Mouse (Mus musculus) liver, embryonic 13.5 days (tissue): ENCODE measurements around the gene Ndufb10. TPM values are rescaled to one million over a fixed set of nuclear protein-coding genes. Genes with fewer than 3 reads are reported as not detected.
"Not testable (repeated sequence)": the region's sequence is repeated elsewhere in the genome, so short reads cannot be mapped to it uniquely, and the experiment has no call there.

Source experiments
- ATAC-seq: fragments of 200-750 bp; cut with Nextera tagmentation; 2 replicates; pipeline ENCODE4 v1.8.0; 2017; ENCODE audit warnings: low read depth, mild to moderate bottlenecking, moderate number of reproducible peaks, moderate library complexity
- DNase-seq: peaks from one replicate; pipeline ENCODE4 v3.0.0; 2022
- H3K27ac ChIP-seq: fragments of 300-500 bp; sonication (generic); 2 replicates; pipeline ENCODE4 v1.5.1; 2015; ENCODE audit warnings: moderate library complexity, mild to moderate bottlenecking, inconsistent platforms
- H3K27me3 ChIP-seq: fragments of 300-500 bp; sonication (generic); 2 replicates; pipeline ENCODE4 v1.6.1; 2015; ENCODE audit warnings: mild to moderate bottlenecking, inconsistent platforms
- H3K36me3 ChIP-seq: fragments of 300-500 bp; sonication (generic); 2 replicates; pipeline ENCODE4 v1.6.1; 2015; ENCODE audit warnings: mild to moderate bottlenecking, inconsistent platforms
- H3K4me1 ChIP-seq: fragments of 300-500 bp; sonication (generic); replicated peaks from 2 replicates; pipeline ENCODE4 v1.6.1; 2015; ENCODE audit warnings: inconsistent platforms
- H3K4me2 ChIP-seq: fragments of 300-500 bp; sonication (generic); 2 replicates; pipeline ENCODE4 v1.6.1; 2015; ENCODE audit warnings: inconsistent platforms, mild to moderate bottlenecking, moderate library complexity
- H3K4me3 ChIP-seq: fragments of 300-500 bp; sonication (generic); replicated peaks from 2 replicates; pipeline ENCODE4 v1.5.1; 2015; ENCODE audit warnings: mild to moderate bottlenecking, inconsistent platforms
- H3K9ac ChIP-seq: fragments of 300-500 bp; sonication (generic); 2 replicates; pipeline ENCODE4 v1.6.1; 2015; ENCODE audit warnings: mild to moderate bottlenecking, inconsistent platforms
- H3K9me3 ChIP-seq: fragments of 300-500 bp; sonication (generic); replicated peaks from 2 replicates; pipeline ENCODE4 v1.6.1; 2016; ENCODE audit warnings: inconsistent platforms
- WGBS: fragments of 180-500 bp; shearing (Covaris S2); methylation state at CpG from one replicate; pipeline ENCODE4 v1.1.7; 2015; ENCODE audit not compliant: insufficient replicate concordance; 5-methylcytosine and 5-hydroxymethylcytosine counted together
- polyA plus RNA-seq: library from polyadenylated mRNA; unstranded; fragments of >200 nt; fragmentation: Nextera tagmentation; extraction: Ambion mirVana; gene quantifications from 2 replicates; pipeline ENCODE4 v1.2.1, GENCODE M21; 2015

Ndufb10 gene
- polyA plus RNA-seq, 1 experiment from 2014 or later = 206 TPM

GRCm38 (mm10) chr17:24721383-24721955 lies 2.8 kb downstream of the Ndufb10 start:
- H3K4me3 ChIP-seq = peak overlapping the region; percentile 82

GRCm38 (mm10) chr17:24720616-24721015 lies 3.7 kb downstream of the Ndufb10 start:
- Histone ChIP-seq H3K27ac (peak overlapping the region; percentile 84), H3K36me3 (peaks cover 51% of the 10 kb centered on the region), H3K4me3 (peak overlapping the region; percentile 82), H3K9ac (peak overlapping the region; percentile 91), H3K4me1 (peaks cover 52% of the 10 kb centered on the region), H3K4me2 (peak overlapping the region; percentile 87)
- not testable (repeated sequence) for H3K27me3 ChIP-seq, DNase-seq, H3K9me3 ChIP-seq, ATAC-seq
- 0% methylated on average over 11 of the region's 11 CpGs for WGBS

More at GRCm38 (mm10) chr17:24721383-24721955, 2.8 kb downstream of the Ndufb10 start:
- peak overlapping the region; percentile 91 for H3K9ac ChIP-seq
- peak overlapping the region; percentile 89 for H3K27ac ChIP-seq
- H3K4me2 ChIP-seq = peak overlapping the region; percentile 87
- peaks cover 58% of the 10 kb centered on the region for H3K4me1 ChIP-seq
- not testable (repeated sequence) for H3K9me3 ChIP-seq, H3K27me3 ChIP-seq, ATAC-seq
- WGBS = 11% methylated on average over 7 of the region's 7 CpGs
- peaks cover 43% of the 10 kb centered on the region for H3K36me3 ChIP-seq
- peak; percentile 21 for DNase-seq

- peak; percentile 93 for ATAC-seq
- peaks cover 51% of the 10 kb centered on the region for H3K4me1 ChIP-seq
- peak overlapping the region; percentile 82 for H3K4me3 ChIP-seq
- under 1% methylated on average over 61 of the region's 61 CpGs for WGBS
- H3K27ac ChIP-seq = peak overlapping the region; percentile 84
- peaks cover 57% of the 10 kb centered on the region for H3K36me3 ChIP-seq
- DNase-seq = peak; percentile 97
- peak overlapping the region; percentile 91 for H3K9ac ChIP-seq
- H3K9me3 ChIP-seq = no peaks in the 10 kb centered on the region
- H3K4me2 ChIP-seq = peak overlapping the region; percentile 87
- no peaks in the 10 kb centered on the region for H3K27me3 ChIP-seq
Measured at GRCm38 (mm10) chr17:24719494-24720222, 4.6 kb downstream of the Ndufb10 start.

DNA sequence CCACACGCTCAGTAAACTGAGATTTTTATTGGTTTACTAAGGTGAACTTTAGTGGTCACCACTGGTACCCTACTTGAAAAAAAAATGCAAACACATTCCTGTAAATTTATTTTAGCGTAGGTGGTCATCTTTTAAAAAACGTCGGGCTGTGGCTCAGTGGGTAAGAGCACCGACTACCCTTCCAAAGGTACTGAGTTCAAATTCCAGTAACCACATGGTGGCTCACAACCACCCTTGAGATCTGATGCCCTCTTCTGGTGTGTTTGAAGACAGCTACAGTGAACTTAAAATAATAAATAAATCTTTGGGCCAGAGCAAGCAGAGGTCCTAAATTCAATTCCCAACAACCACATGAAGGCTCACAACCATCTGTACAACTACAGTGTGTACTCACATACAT lies 5.3 kb downstream of the Ndufb10 start:
- Histone ChIP-seq H3K27ac (peak overlapping the region; percentile 83; the same call in 1 of the 2 replicates), H3K9ac (peak overlapping the region; percentile 87), H3K36me3 (peaks cover 57% of the 10 kb centered on the region), H3K4me3 (peak overlapping the region; percentile 82), H3K4me1 (peaks cover 49% of the 10 kb centered on the region), H3K4me2 (peak overlapping the region; percentile 87)
- WGBS = 34% methylated on average over 5 of the region's 5 CpGs
- DNase-seq, ATAC-seq, H3K27me3 ChIP-seq, H3K9me3 ChIP-seq: not testable (repeated sequence)

- Histone ChIP-seq H3K4me3 (peak within 1 kb of the TSS; percentile 82), H3K27me3 (no peaks in the 10 kb centered on the region), H3K27ac (peak within 1 kb of the TSS; percentile 83), H3K4me1 (peaks cover 41% of the 10 kb centered on the region), H3K9ac (peak within 1 kb of the TSS; percentile 87), H3K9me3 (no peaks in the 10 kb centered on the region), H3K36me3 (peaks cover 57% of the 10 kb centered on the region), H3K4me2 (peak within 1 kb of the TSS; percentile 87)
- no peak for ATAC-seq
- DNase-seq = no peak
- WGBS = 74% methylated on average over 4 of the region's 4 CpGs
Measured at GRCm38 (mm10) chr17:24717943-24718342, 6.3 kb downstream of the Ndufb10 start, which contains the start of the genes Rnf151 and Rps2. Rnf151 (minus strand) TSS chr17:24718063. Rps2 (plus strand) TSS chr17:24718116.

GRCm38 (mm10) chr17:24716166-24716682 lies 8.1 kb downstream of the Ndufb10 start:
- no peak for ATAC-seq
- Histone ChIP-seq H3K4me1 (peaks cover 24% of the 10 kb centered on the region), H3K27ac (no peak overlapping the region), H3K4me3 (no peak overlapping the region), H3K4me2 (no peak overlapping the region), H3K9me3 (no peaks in the 10 kb centered on the region), H3K36me3 (peaks cover 42% of the 10 kb centered on the region), H3K27me3 (no peaks in the 10 kb centered on the region), H3K9ac (no peak overlapping the region)
- no peak for DNase-seq
- 88% methylated on average over 15 of the region's 15 CpGs for WGBS

DNA sequence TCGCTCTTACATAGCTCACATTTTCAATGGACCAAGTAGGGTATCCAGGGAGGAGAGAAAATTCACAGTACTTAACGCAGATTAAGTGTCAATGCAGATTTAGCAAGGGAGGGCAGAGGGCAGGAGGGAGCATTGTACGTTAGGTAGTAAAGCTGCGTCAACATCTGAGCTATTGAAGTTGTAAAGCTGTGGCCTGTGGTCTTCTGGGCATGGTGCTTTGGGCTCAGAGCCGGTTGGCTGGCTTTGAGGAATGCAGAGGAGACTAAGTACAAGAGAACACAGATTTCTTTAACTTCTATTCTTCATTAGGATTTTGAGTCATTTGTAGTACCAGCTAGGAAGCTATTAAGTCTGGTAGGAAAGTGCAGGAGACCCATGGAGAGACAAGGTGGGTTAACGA lies 8.7 kb downstream of the Ndufb10 start:
- no peak overlapping the region for H3K4me2 ChIP-seq
- H3K27me3 ChIP-seq = no peaks in the 10 kb centered on the region
- DNase-seq (no peak), ATAC-seq (no peak)
- no peak overlapping the region for H3K9ac ChIP-seq
- H3K36me3 ChIP-seq = peaks cover 37% of the 10 kb centered on the region
- H3K9me3 ChIP-seq = no peaks in the 10 kb centered on the region
- H3K4me3 ChIP-seq = no peak overlapping the region
- 78% methylated on average over 6 of the region's 6 CpGs for WGBS
- H3K27ac ChIP-seq = no peak overlapping the region
- H3K4me1 ChIP-seq = peaks cover 19% of the 10 kb centered on the region

GRCm38 (mm10) chr17:24708646-24709045 lies 15.6 kb downstream of the Ndufb10 start:
- Histone ChIP-seq H3K9ac (peak overlapping the region; percentile 81; the same call in 1 of the 2 replicates), H3K9me3 (no peaks in the 10 kb centered on the region), H3K4me2 (peak overlapping the region; percentile 88), H3K4me1 (peaks cover 32% of the 10 kb centered on the region), H3K4me3 (peak overlapping the region; percentile 79), H3K27ac (peak overlapping the region; percentile 89; the same call in 1 of the 2 replicates), H3K27me3 (no peaks in the 10 kb centered on the region), H3K36me3 (peaks cover 18% of the 10 kb centered on the region)
- DNase-seq (no peak), ATAC-seq (no peak)
- 15% methylated on average over 2 of the region's 2 CpGs for WGBS

GRCm38 (mm10) chr17:24707801-24708425 lies 16.4 kb downstream of the Ndufb10 start:
- peaks cover 32% of the 10 kb centered on the region for H3K4me1 ChIP-seq
- H3K9ac ChIP-seq = peak overlapping the region; percentile 81
- no peak for DNase-seq
- H3K27ac ChIP-seq = peak overlapping the region; percentile 89
- H3K27me3 ChIP-seq = no peaks in the 10 kb centered on the region
- H3K4me3 ChIP-seq = peak overlapping the region; percentile 79
- ATAC-seq = peak; percentile 52
- peaks cover 21% of the 10 kb centered on the region for H3K36me3 ChIP-seq
- H3K9me3 ChIP-seq = no peaks in the 10 kb centered on the region
- H3K4me2 ChIP-seq = peak overlapping the region; percentile 88
- WGBS = 2% methylated on average over 24 of the region's 24 CpGs

GRCm38 (mm10) chr17:24706982-24707800 lies 17.1 kb downstream of the Ndufb10 start, which contains the start of gene Tbl3:
Tbl3 (minus strand) TSS chr17:24707660.
- DNase-seq = peak; percentile 88
- no peaks in the 10 kb centered on the region for H3K27me3 ChIP-seq
- H3K4me1 ChIP-seq = peaks cover 32% of the 10 kb centered on the region
- H3K4me3 ChIP-seq = peak within 1 kb of the TSS; percentile 79
- ATAC-seq = peak; percentile 83
- peak within 1 kb of the TSS; percentile 89 for H3K27ac ChIP-seq
- 1% methylated on average over 32 of the region's 32 CpGs for WGBS
- peak within 1 kb of the TSS; percentile 88 for H3K4me2 ChIP-seq
- peak within 1 kb of the TSS; percentile 81 for H3K9ac ChIP-seq
- peaks cover 28% of the 10 kb centered on the region for H3K36me3 ChIP-seq
- H3K9me3 ChIP-seq = no peaks in the 10 kb centered on the region
